Mouse (Mus musculus) kidney, embryonic 14.5 days (tissue): ENCODE results near the gene Kctd4. TPM values are rescaled to one million over a fixed set of nuclear protein-coding genes. Genes with fewer than 3 reads are reported as not detected.
"Not testable (repeated sequence)": the region's sequence is repeated elsewhere in the genome, so short reads cannot be mapped to it uniquely, and the experiment has no call there.

Experiments
- ATAC-seq: fragments of 200-750 bp; cut with Nextera tagmentation; 2 replicates; pipeline ENCODE4 v1.8.0; 2017; ENCODE audit warnings: moderate number of reproducible peaks, mild to moderate bottlenecking, moderate TSS enrichment, moderate library complexity; ENCODE audit not compliant: low FRiP score, low TSS enrichment
- H3K27ac ChIP-seq: fragments of 300-500 bp; sonication (generic); 2 replicates; pipeline ENCODE4 v1.5.1; 2014; ENCODE audit warnings: low read depth, mild to moderate bottlenecking, low read length, moderate library complexity, mixed read lengths
- H3K27me3 ChIP-seq: fragments of 300-500 bp; sonication (generic); 2 replicates; pipeline ENCODE4 v1.6.1; 2014; ENCODE audit warnings: mild to moderate bottlenecking, low read length; ENCODE audit not compliant: control insufficient read depth, insufficient read depth
- H3K36me3 ChIP-seq: fragments of 300-500 bp; sonication (generic); 2 replicates; pipeline ENCODE4 v1.6.1; 2014; ENCODE audit warnings: low read length, mixed read lengths; ENCODE audit not compliant: control insufficient read depth, insufficient read depth
- H3K4me1 ChIP-seq: fragments of 300-500 bp; sonication (generic); 2 replicates; pipeline ENCODE4 v1.6.1; 2014; ENCODE audit warnings: low read length, mixed read lengths; ENCODE audit not compliant: control insufficient read depth, insufficient read depth
- H3K4me2 ChIP-seq: fragments of 300-500 bp; sonication (generic); replicated peaks from 2 replicates; pipeline ENCODE4 v1.6.1; 2014; ENCODE audit warnings: low read depth, mild to moderate bottlenecking, low read length
- H3K4me3 ChIP-seq: fragments of 300-500 bp; sonication (generic); 2 replicates; pipeline ENCODE4 v1.5.1; 2014; ENCODE audit warnings: mild to moderate bottlenecking, low read length
- H3K9ac ChIP-seq: fragments of 300-500 bp; sonication (generic); 2 replicates; pipeline ENCODE4 v1.6.1; 2014; ENCODE audit warnings: low read depth, mild to moderate bottlenecking, low read length, moderate library complexity
- H3K9me3 ChIP-seq: fragments of 300-500 bp; sonication (generic); 2 replicates; pipeline ENCODE4 v1.6.1; 2016; ENCODE audit warnings: low read length; ENCODE audit not compliant: control insufficient read depth
- WGBS: fragments of 180-500 bp; shearing (Covaris S2); extraction: QIAGEN DNeasy Blood & Tissue Kit; methylation state at CpG from one replicate; pipeline ENCODE4 v1.1.7; 2014; 5-methylcytosine and 5-hydroxymethylcytosine counted together
- polyA plus RNA-seq: library from polyadenylated mRNA; unstranded; fragments of >200 nt; fragmentation: Nextera tagmentation; extraction: Ambion mirVana; gene quantifications from 2 replicates; pipeline ENCODE4 v1.2.1, GENCODE M21; 2014

Kctd4 gene
- polyA plus RNA-seq = 0.80 and 0.90 TPM in 2 replicates

DNA sequence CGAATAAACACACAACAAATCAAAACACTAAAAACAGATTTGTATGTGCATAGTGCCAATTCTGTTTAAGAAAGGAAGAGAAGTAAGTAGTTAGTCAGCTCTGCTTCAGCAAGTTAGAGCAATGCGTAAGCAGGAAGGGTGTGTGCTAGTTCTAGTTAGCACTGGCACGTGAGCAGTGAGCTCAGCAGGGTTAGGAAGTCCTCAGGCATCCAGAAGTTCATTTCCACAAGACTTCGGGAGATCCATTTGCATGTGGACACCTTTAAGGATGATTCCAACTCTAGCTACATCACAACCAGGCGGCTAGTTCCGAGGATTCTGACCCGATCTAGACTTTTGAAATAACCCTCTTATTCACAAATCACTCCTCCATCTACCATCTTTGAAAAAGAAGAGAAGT lies at the start of gene Kctd4:
Gene Kctd4 (plus strand): TSS at position 244 of the 400 bp plus-strand sequence.
- no peaks in the 10 kb centered on the region for H3K27me3 ChIP-seq
- H3K4me3 ChIP-seq = no peak within 1 kb of the TSS

DNA sequence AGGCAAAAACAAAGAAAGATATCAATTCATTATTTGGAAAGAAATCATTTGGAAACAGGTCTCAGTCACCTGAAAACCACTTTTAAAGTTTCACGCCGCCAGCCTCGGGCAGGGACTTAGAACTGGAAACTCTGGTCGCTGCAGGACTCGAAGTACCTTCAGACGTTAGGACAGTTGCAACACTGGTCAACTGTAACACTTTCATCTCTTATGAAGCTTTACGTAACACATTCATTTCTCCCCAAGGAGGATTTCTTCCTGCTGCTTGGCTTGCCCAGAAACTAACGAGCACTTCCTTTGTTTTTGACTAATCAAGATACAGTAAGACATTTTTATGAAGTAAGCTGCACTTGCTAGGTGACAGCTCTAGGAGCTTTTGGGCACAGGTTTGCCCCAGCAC lies 47.9 kb upstream of the Kctd4 start:
- no peak overlapping the region for H3K27ac ChIP-seq
- no peaks in the 10 kb centered on the region for H3K9me3 ChIP-seq
- peaks cover 5% of the 10 kb centered on the region; the same call in 1 of the 2 replicates for H3K36me3 ChIP-seq
- H3K4me2 ChIP-seq = no peak overlapping the region
- no peaks in the 10 kb centered on the region for H3K27me3 ChIP-seq
- H3K4me1 ChIP-seq = no peaks in the 10 kb centered on the region
- no peak for ATAC-seq
- H3K4me3 ChIP-seq = no peak overlapping the region
- WGBS = 87% methylated on average over 8 of the region's 8 CpGs
- H3K9ac ChIP-seq = no peak overlapping the region

More for the DNA sequence above, at the start of gene Kctd4:
- 83% methylated on average over 7 of the region's 7 CpGs for WGBS
- no peaks in the 10 kb centered on the region for H3K9me3 ChIP-seq
- no peaks in the 10 kb centered on the region for H3K36me3 ChIP-seq
- no peak for ATAC-seq
- no peak within 1 kb of the TSS for H3K4me2 ChIP-seq
- H3K4me1 ChIP-seq = no peaks in the 10 kb centered on the region
- no peak within 1 kb of the TSS for H3K27ac ChIP-seq
- H3K9ac ChIP-seq = no peak within 1 kb of the TSS

DNA sequence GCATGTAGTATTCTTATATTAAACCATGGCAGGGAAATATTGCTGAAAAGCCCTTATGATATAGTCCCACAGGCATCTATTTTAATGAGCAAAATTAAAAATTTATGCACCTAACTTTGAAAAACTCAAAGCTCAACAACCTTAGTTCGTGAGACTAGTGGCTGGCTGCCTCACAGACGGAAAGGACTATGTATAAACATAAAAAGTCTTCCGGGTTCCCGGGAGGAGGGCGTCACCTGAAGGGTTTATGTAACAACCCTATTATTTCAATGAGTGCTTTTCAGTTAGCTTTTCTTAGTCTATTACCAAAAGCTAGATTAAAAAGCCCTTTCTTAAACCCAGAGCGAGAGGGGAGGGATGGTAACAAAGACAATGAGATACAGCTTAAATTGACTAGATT lies 42.8 kb upstream of the Kctd4 start:
- 91% methylated on average over 6 of the region's 6 CpGs for WGBS

DNA sequence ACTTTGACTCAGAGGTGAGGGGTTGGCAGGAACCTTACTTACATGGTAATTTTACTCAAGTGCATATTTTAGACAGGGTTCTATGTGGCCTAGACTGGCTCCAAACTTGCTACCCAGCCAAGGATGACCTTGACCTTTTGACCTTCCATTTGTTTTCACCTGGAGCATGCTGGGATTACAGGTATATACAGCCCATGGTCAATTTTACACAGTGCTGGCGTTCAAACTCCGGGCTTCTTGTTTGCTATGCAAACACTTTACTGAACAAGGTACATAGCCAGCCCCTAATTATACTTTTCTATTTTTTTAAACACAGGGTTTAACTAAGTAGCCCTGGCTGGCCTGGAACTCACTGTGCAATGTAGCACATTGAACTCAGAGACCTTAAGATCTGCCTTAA lies 42.1 kb upstream of the Kctd4 start:
- no peak overlapping the region for H3K9ac ChIP-seq
- H3K27me3 ChIP-seq = no peaks in the 10 kb centered on the region
- H3K4me1 ChIP-seq = no peaks in the 10 kb centered on the region
- ATAC-seq = no peak
- 90% methylated on average over 2 of the region's 2 CpGs for WGBS
- peaks cover 2% of the 10 kb centered on the region; the same call in 1 of the 2 replicates for H3K36me3 ChIP-seq
- H3K27ac ChIP-seq = no peak overlapping the region
- no peaks in the 10 kb centered on the region for H3K9me3 ChIP-seq
- H3K4me2 ChIP-seq = no peak overlapping the region
- H3K4me3 ChIP-seq = no peak overlapping the region

More for the DNA sequence above, 42.8 kb upstream of the Kctd4 start:
- peaks cover 2% of the 10 kb centered on the region; the same call in 1 of the 2 replicates for H3K36me3 ChIP-seq
- no peak overlapping the region for H3K4me2 ChIP-seq
- no peak overlapping the region for H3K4me3 ChIP-seq
- no peaks in the 10 kb centered on the region for H3K9me3 ChIP-seq
- H3K27ac ChIP-seq = no peak overlapping the region
- no peak overlapping the region for H3K9ac ChIP-seq
- no peak for ATAC-seq
- no peaks in the 10 kb centered on the region for H3K27me3 ChIP-seq
- H3K4me1 ChIP-seq = no peaks in the 10 kb centered on the region

DNA sequence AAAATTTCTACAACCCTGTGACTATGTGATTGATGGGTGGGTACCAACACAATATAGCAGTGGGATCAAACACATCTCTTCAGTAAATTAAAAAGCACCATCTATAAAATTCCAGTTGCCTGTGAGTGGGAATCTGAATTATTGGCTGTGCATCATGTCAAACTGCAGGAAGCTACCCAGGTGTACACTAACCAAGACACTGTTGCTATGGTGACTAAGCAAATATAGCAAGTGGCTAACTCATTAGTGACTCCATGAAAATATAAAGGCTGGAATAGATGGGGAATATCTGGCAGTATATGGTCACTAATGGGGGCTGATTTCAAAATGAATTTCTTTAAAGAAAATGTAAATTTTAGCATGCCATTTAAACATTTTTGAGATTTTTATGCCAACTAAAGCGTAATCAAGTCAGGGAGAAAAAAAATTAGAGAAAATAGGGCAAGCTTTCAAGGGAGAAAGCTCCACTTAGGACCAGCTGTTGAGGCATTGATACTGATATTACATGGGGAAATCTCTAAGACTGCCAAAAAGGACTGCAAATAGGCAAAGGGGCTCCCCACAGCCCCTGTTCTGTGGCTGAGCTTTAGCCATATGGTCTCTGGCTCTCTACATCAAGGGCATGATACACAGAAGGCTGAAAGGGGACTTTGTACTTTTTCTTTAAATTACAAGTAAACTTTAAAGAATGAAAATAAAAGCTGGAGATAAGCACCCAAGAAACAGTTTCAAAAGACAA lies 31.3 kb upstream of the Kctd4 start:
- 95% methylated on average over 1 of the region's 1 CpGs for WGBS
- Histone ChIP-seq H3K9ac (no peak overlapping the region), H3K27me3 (no peaks in the 10 kb centered on the region), H3K36me3 (no peaks in the 10 kb centered on the region), H3K4me3 (no peak overlapping the region), H3K27ac (no peak overlapping the region), H3K4me2 (no peak overlapping the region), H3K9me3 (no peaks in the 10 kb centered on the region), H3K4me1 (no peaks in the 10 kb centered on the region)
- no peak for ATAC-seq

DNA sequence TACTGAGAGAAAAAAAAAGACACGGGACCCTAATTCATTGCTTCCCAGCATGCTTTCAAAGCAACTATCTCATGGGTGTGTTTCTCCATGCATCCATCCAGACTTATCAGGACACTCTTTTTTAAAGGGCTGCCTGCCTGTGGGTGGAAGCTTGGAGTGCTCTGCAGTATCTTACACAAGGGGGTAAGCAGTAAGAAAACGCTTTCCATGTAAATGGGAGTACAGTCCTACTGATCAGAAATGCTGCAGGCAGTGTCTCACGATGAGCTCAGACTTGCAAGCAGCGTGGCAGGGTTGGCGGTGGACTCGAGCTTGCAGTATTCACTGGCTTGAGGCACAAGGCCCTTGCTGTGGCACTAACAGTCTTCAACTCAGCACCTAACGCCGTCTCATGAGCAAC lies 25.1 kb upstream of the Kctd4 start:
- ATAC-seq, H3K27ac ChIP-seq: not testable (repeated sequence)
- 93% methylated on average over 8 of the region's 8 CpGs for WGBS

DNA sequence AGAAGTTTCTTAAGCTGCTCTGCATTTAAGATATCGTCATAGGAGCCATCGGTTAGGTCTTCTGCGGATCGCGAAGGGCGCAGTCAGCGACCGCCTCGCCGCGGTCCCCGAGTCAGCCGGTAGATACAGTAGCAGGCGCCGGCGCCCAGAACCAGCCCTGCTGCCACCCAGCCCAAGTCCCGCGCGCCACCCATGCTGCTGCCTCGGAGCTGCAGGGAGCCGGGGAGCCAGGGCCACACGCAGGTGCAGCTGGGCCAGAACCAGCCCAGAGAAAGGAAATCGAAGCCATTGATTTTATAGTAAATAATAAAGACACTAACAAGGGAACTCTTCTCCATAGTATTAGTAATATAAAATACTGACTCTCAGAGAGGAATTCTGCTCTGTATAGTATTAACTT lies 23.5 kb upstream of the Kctd4 start:
- Histone ChIP-seq H3K27me3 (no peaks in the 10 kb centered on the region), H3K4me3 (no peak overlapping the region), H3K9me3 (no peaks in the 10 kb centered on the region), H3K4me2 (no peak overlapping the region), H3K36me3 (no peaks in the 10 kb centered on the region), H3K27ac (no peak overlapping the region), H3K9ac (no peak overlapping the region), H3K4me1 (no peaks in the 10 kb centered on the region)
- 97% methylated on average over 23 of the region's 23 CpGs for WGBS
- ATAC-seq = no peak

More for the DNA sequence above, 25.1 kb upstream of the Kctd4 start:
- not testable (repeated sequence) for H3K9ac ChIP-seq, H3K4me1 ChIP-seq, H3K9me3 ChIP-seq, H3K4me3 ChIP-seq, H3K27me3 ChIP-seq, H3K36me3 ChIP-seq, H3K4me2 ChIP-seq

DNA sequence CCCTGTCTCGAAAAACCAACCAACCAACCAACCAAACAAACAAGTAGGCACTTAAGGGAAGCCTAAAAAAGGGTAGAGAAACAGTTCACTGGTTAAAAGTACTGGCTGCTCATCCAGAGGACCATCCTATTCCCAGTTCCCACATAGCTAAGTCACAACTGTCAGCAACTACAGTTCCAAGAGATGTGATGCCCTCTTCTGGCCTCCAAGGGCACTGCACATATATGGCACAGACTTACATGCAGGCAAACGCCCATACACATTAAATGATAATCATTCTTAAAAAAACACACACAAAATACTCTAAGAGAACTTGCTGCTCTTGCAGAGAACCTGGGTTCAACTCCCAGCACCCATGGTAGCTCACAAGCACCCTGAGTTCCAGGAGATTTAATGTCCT lies 20.4 kb upstream of the Kctd4 start:
- H3K27me3 ChIP-seq = no peaks in the 10 kb centered on the region
- no peak overlapping the region for H3K9ac ChIP-seq
- no peak overlapping the region for H3K4me2 ChIP-seq
- ATAC-seq = no peak
- H3K4me1 ChIP-seq = peaks cover 3% of the 10 kb centered on the region; the same call in 1 of the 2 replicates
- 85% methylated on average over 2 of the region's 2 CpGs for WGBS
- H3K36me3 ChIP-seq = no peaks in the 10 kb centered on the region
- no peaks in the 10 kb centered on the region for H3K9me3 ChIP-seq
- no peak overlapping the region for H3K4me3 ChIP-seq
- H3K27ac ChIP-seq = no peak overlapping the region

DNA sequence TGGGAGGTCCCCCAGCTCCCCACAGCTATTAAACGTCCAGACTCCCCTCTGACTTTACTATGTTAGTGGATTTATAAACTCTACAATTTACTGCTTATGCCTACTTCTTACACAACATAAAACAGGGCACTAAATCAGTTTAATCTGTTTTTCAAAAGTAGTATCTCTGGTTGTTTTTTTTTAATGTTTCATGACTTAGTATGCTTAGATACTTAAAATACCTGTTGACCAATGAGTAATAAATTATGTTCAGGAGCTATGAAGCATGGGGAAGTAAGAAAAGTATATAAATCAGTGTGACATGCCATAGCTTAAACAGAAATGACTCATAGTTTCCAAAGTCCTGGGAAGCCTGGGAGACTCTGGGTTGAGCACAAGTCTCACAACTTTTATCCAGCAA lies 17.1 kb upstream of the Kctd4 start:
- H3K9ac ChIP-seq = no peak overlapping the region
- H3K4me2 ChIP-seq = no peak overlapping the region
- no peak overlapping the region for H3K4me3 ChIP-seq
- peaks cover 3% of the 10 kb centered on the region; the same call in 1 of the 2 replicates for H3K4me1 ChIP-seq
- 14% methylated on average over 1 of the region's 1 CpGs for WGBS
- no peaks in the 10 kb centered on the region for H3K27me3 ChIP-seq
- H3K36me3 ChIP-seq = no peaks in the 10 kb centered on the region
- ATAC-seq = peak; percentile 64; the same call in 1 of the 2 replicates
- H3K9me3 ChIP-seq = no peaks in the 10 kb centered on the region
- no peak overlapping the region for H3K27ac ChIP-seq
